Mouse (Mus musculus) Patski (cell line): ENCODE measurements around the gene Abcg4. TPM values are rescaled to one million over a fixed set of nuclear protein-coding genes. Genes with fewer than 3 reads are reported as not detected.
A peak's percentile ranks its signal among the peaks of the same experiment; 100 is the strongest.
"Not testable (repeated sequence)": the region's sequence is repeated elsewhere in the genome, so short reads cannot be mapped to it uniquely, and the experiment has no call there.

ENCODE experiments used
- ATAC-seq: fragments of 100-300 bp; one replicate; pipeline ENCODE4 v1.8.0; 2021
- CTCF ChIA-PET: fragments of 350-600 bp; sonication (Branson Sonifier 250); formaldehyde crosslinking; loops from one replicate; lab custom pipeline; 2022; ENCODE audit warnings: inconsistent platforms; lab: Charles Lee
- POLR2A ChIA-PET: fragments of 350-600 bp; sonication (Branson Sonifier 250); formaldehyde crosslinking; loops from one replicate; lab custom pipeline; 2022; ENCODE audit warnings: antibody characterized with exemption, inconsistent platforms; lab: Charles Lee
- DNase-seq: peaks from one replicate; pipeline ENCODE4 v3.0.0-alpha.2; 2011; ENCODE audit warnings: low read depth, low spot score
- H3K27me3 ChIP-seq: fragments of 371-371 bp; one replicate; pipeline ENCODE4 v1.5.1; 2021
- CTCF ChIP-seq: fragments of 100-300 bp; IDR thresholded peaks from one replicate; pipeline ENCODE4 v1.5.1; 2021
- in situ Hi-C: fragments of 300-500 bp; cut with MboI; formaldehyde crosslinking; loops from 3 replicates; pipeline ENCODE4 v1.11.1; 2018; ENCODE audit warnings: low pct_unique_long_range_greater_than_20kb, mixed read lengths
- polyA plus RNA-seq: library from polyadenylated mRNA; unstranded; gene quantifications from one replicate; pipeline ENCODE4 v1.2.3, GENCODE M21; 2021

Gene Abcg4
- polyA plus RNA-seq, 1 experiment from 2014 or later, result 0.04 TPM

DNA sequence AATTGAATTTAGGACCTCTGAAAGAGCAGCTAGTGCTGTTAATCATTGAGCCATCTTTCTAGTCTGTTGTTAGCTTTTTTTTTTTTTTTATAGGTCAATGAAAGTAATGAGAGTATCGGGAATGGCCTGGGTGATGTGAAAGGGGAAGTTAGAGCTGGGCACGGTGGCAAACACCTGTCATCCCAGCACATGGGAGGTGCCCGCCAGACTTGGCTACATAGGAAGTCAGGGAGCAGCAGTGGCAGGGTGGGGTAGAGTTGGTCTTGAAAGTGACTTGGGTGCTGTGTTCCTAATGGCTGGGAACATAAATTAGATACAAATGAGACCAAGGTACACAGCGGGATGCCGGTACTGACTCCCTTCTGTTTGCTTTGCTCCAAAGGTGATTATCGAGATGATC lies 42.3 kb upstream of the Abcg4 start:
- ATAC-seq (no peak), DNase-seq (no peak)
- no peaks in the 10 kb centered on the region for H3K27me3 ChIP-seq
- ChIA-PET CTCF (interaction anchor here (0.6 kb wide), 2 partner anchors 89 to 178 kb away, joined by 3 read pairs; no protein-coding TSS in a partner anchor), POLR2A (interaction anchor here (0.6 kb wide), 2 partner anchors 30 to 80 kb away, joined by 3 to 5 read pairs; no protein-coding TSS in a partner anchor)
- TF ChIP-seq CTCF, result no peak
- in situ Hi-C loops, result no loop called here

GRCm38 (mm10) chr9:44327926-44328325 lies 39.5 kb upstream of the Abcg4 start:
- ChIA-PET POLR2A (no interaction called here), CTCF (no interaction called here)
- DNase-seq (no peak), ATAC-seq (no peak)
- in situ Hi-C loops, result no loop called here
- H3K27me3 ChIP-seq, result no peaks in the 10 kb centered on the region
- no peak for TF ChIP-seq CTCF

- ChIA-PET CTCF (interaction anchor here (1.5 kb wide), 1 partner anchor 34 kb away, joined by 5 read pairs; the partner anchor contains the start of gene Vps11), POLR2A (interaction anchor here (1.3 kb wide), 2 partner anchors 15 to 22 kb away, joined by 3 to 4 read pairs; partner anchors contain the start of gene Hinfp)
- no peak for ATAC-seq
- H3K27me3 ChIP-seq, result no peaks in the 10 kb centered on the region
- no peak for DNase-seq
- no peak for TF ChIP-seq CTCF
- in situ Hi-C loops, result no loop called here
These were observed 38.8 kb upstream of the Abcg4 start for GRCm38 (mm10) chr9:44327064-44327711.

DNA sequence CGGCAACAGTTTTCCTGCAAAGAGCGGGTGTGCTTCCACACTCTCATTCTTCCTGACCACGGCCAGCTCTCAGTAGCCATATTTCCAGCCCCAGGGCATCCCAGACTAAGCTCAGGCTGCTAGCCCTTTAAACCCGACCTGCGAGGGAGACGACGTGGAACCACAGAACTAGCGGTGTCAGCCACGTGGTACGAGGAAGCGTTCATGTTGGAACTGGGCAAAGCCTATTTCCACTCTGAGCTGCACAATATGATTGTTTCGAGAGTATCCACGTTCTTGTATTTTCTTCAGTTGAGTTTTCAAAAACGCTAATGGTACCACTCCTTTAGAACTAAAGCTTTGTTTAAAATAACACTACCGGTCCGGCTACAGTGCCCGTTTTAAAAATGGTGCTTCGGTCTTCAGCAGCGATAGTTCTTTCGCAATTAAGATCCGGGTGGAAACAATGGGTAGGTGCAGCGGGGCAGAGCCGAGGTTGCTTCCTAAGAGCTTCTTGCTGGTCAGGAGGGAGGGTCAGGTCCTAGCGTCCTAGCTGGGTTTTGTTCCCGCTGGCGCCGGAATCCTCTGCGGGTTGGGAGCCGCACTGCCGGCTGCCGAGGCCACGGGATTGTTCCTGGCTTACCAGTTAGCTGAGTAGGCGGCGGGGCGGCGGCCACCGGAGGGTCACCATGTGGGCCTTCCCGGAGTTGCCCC lies 38.1 kb upstream of the Abcg4 start:
- ChIA-PET CTCF (interaction anchor here (1.1 to 1.5 kb wide), 3 partner anchors 8 to 35 kb away, joined by 3 to 5 read pairs (median 4); partner anchors contain the start of genes H2afx and Vps11), POLR2A (interaction anchor here (0.6 to 1.3 kb wide), 5 partner anchors 8 to 59 kb away, joined by 3 to 4 read pairs (median 4); partner anchors contain the start of genes H2afx and Hinfp)
- ATAC-seq (peak; percentile 77), DNase-seq (peak; percentile 82)
- H3K27me3 ChIP-seq, result no peaks in the 10 kb centered on the region
- in situ Hi-C loops, result no loop called here
- TF ChIP-seq CTCF, result no peak

DNA sequence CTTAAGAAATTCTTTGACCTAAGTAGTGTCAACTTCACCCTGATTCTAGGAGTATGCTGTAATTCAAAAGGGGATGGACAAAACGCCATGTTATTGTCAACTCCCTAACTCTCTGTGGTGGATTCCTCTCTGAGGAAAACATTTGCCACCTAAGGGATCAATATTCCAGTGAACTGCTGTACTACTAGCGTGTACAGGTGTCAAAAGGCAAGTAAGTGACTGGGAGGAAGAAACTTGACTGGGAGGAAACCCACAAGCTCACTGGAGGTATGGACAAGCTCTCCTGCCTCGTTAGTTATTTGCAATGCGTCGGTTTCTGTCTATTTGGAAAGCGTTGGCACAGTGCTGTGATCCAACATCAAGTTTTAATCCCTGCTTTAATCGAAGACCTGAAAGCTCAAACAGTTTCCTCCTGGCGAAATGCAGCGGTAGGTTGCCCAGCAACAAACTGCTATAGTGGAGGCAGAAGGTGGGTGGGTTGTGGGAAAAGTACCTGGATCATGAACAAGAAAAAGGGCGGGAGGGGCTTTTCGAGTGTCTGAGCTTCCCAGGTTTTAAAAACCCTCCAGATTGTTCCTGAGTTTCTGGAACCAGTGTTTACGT lies 37.5 kb upstream of the Abcg4 start, which contains the start of gene Dpagt1:
TSS of gene Dpagt1 (plus strand) at position 252 of the 603 bp plus-strand sequence.
- no peaks in the 10 kb centered on the region for H3K27me3 ChIP-seq
- TF ChIP-seq CTCF, result no peak
- ChIA-PET POLR2A (interaction anchor here (0.6 to 1.3 kb wide), 4 partner anchors 9 to 59 kb away, joined by 4 read pairs; partner anchors contain the start of gene H2afx), CTCF (interaction anchor here (1.1 to 1.5 kb wide), 3 partner anchors 9 to 36 kb away, joined by 3 to 5 read pairs (median 4); partner anchors contain the start of genes H2afx and Vps11)
- in situ Hi-C loops, result no loop called here
- no peak for ATAC-seq
- DNase-seq, result no peak

- ATAC-seq, DNase-seq, H3K27me3 ChIP-seq, in situ Hi-C loops: not testable (repeated sequence)
- ChIA-PET CTCF (interaction anchor here (1.1 to 1.4 kb wide), 2 partner anchors 10 to 12 kb away, joined by 3 to 4 read pairs; partner anchors contain the start of gene H2afx), POLR2A (interaction anchor here (1.3 kb wide), 2 partner anchors 10 to 58 kb away, joined by 4 read pairs; partner anchors contain the start of gene H2afx)
These were observed 36.8 kb upstream of the Abcg4 start for GRCm38 (mm10) chr9:44325032-44325767.

- no peak for DNase-seq
These were observed 35.7 kb upstream of the Abcg4 start for GRCm38 (mm10) chr9:44324147-44324546.

DNA sequence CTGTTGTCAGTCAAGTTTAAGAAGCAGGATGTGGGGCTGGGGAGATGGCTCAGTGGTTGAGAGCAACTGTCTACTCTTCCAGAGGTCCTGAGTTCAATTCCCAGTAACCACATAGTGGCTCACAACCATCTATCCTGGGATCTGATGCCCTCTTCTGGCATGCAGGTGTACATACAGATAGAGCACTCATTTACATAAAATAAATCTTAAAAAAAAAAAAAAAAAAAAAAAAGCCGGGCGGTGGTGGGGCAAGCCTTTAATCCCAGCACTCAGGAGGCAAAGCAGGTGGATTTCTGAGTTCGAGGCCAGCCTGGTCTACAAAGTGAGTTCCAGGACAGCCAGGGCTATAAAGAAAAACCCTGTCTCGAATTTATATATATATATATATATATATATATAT lies 35.2 kb upstream of the Abcg4 start:
- in situ Hi-C loops, H3K27me3 ChIP-seq, POLR2A ChIA-PET, DNase-seq, ATAC-seq: not testable (repeated sequence)
- CTCF ChIA-PET, result interaction anchor here (1.6 to 1.9 kb wide), 2 partner anchors 11 to 90 kb away, joined by 3 to 7 read pairs; partner anchors contain the start of gene H2afx

More at GRCm38 (mm10) chr9:44324147-44324546, 35.7 kb upstream of the Abcg4 start:
- ATAC-seq, result no peak
- ChIA-PET POLR2A (no interaction called here), CTCF (no interaction called here)
- in situ Hi-C loops, result no loop called here
- TF ChIP-seq CTCF, result no peak
- no peaks in the 10 kb centered on the region for H3K27me3 ChIP-seq

- TF ChIP-seq CTCF, result no peak
- ChIA-PET POLR2A (interaction anchor here (0.9 to 2.8 kb wide), 3 partner anchors 8 to 58 kb away, joined by 3 to 16 read pairs (median 5); partner anchors contain the start of gene H2afx), CTCF (interaction anchor here (0.7 to 1.7 kb wide), 3 partner anchors 9 to 62 kb away, joined by 3 read pairs; no protein-coding TSS in a partner anchor)
- DNase-seq, result no peak
- in situ Hi-C loops, result no loop called here
- no peak for ATAC-seq
- H3K27me3 ChIP-seq, result no peaks in the 10 kb centered on the region
These were observed 32.4 kb upstream of the Abcg4 start for GRCm38 (mm10) chr9:44320799-44321133.
